Mouse (Mus musculus) heart, embryonic 16.5 days (tissue): ENCODE measurements at regions not wholly inside any gene's neighbourhood (a gene's known extent, or its start where the extent isn't known, plus 50 kb on each side); places are given as distances from the start of the nearest gene placed in this dataset.

Source experiments
- ATAC-seq: fragments of 200-750 bp; cut with Nextera tagmentation; replicated peaks from 2 replicates; pipeline ENCODE4 v1.8.0; 2017; ENCODE audit warnings: moderate number of reproducible peaks; ENCODE audit not compliant: insufficient read depth, low FRiP score; ENCODE audit errors: extremely low read depth
- H3K27ac ChIP-seq: fragments of 300-500 bp; sonication (generic); 2 replicates; pipeline ENCODE4 v1.5.1; 2014; ENCODE audit warnings: mild to moderate bottlenecking, low read length, control low read depth, moderate library complexity
- H3K27me3 ChIP-seq: fragments of 300-500 bp; sonication (generic); 2 replicates; pipeline ENCODE4 v1.6.1; 2014; ENCODE audit warnings: low read length, mixed read lengths; ENCODE audit not compliant: control insufficient read depth, insufficient read depth
- H3K36me3 ChIP-seq: fragments of 300-500 bp; sonication (generic); 2 replicates; pipeline ENCODE4 v1.6.1; 2014; ENCODE audit not compliant: control insufficient read depth, insufficient read depth
- H3K4me1 ChIP-seq: fragments of 300-500 bp; sonication (generic); 2 replicates; pipeline ENCODE4 v1.6.1; 2014; ENCODE audit warnings: low read length, mixed read lengths; ENCODE audit not compliant: control insufficient read depth, insufficient read depth
- H3K4me2 ChIP-seq: fragments of 300-500 bp; sonication (generic); 2 replicates; pipeline ENCODE4 v1.6.1; 2014; ENCODE audit warnings: low read depth, mild to moderate bottlenecking, control low read depth, low read length
- H3K4me3 ChIP-seq: fragments of 300-500 bp; sonication (generic); 2 replicates; pipeline ENCODE4 v1.5.1; 2014; ENCODE audit warnings: mild to moderate bottlenecking, control low read depth, low read length
- H3K9ac ChIP-seq: fragments of 300-500 bp; sonication (generic); 2 replicates; pipeline ENCODE4 v1.6.1; 2014; ENCODE audit warnings: low read length, control low read depth
- H3K9me3 ChIP-seq: fragments of 300-500 bp; sonication (generic); replicated peaks from 2 replicates; pipeline ENCODE4 v1.6.1; 2016; ENCODE audit warnings: low read length; ENCODE audit not compliant: control insufficient read depth
- WGBS: fragments of 180-500 bp; shearing (Covaris S2); extraction: QIAGEN DNeasy Blood & Tissue Kit; methylation state at CpG from one replicate; pipeline ENCODE4 v1.1.7; 2014; 5-methylcytosine and 5-hydroxymethylcytosine counted together

- Histone ChIP-seq H3K27ac (no peak overlapping the region), H3K27me3 (no peaks in the 10 kb centered on the region), H3K9me3 (no peaks in the 10 kb centered on the region; the same call in 1 of the 2 replicates), H3K4me2 (no peak overlapping the region), H3K9ac (no peak overlapping the region), H3K4me3 (no peak overlapping the region), H3K36me3 (no peaks in the 10 kb centered on the region), H3K4me1 (0 out of 2 replicates have a peak, but pooled peaks cover 5% of the 10 kb centered on the region)
- no peak for ATAC-seq
- WGBS, result 62% methylated on average over 4 of the region's 4 CpGs
Observed at GRCm38 (mm10) chr5:107035376-107035775, 71.3 kb downstream of the Cdc7 start.

DNA sequence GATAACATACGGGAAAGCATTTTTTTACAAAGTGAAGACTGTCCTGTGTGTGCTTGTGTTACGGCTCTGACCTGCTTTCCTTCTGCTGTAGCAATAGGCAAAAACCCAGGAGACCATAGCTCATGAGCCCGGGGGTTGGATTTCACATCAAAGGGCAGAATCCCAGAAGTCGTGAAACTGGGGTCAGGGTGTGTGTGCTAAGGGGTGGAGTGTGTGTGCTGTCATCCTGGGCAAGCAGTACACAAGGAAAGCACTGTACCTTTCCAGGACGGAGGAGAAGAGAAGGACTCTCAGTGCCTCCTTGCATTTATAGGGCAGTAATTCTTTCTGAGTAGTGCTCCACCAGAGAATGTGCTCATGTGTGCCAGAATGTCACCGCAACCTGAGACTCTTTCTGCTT is 71.7 kb downstream of the Cdc7 start:
- no peak for ATAC-seq

GRCm38 (mm10) chr5:107036475-107036874 is 72.4 kb downstream of the Cdc7 start:
- Histone ChIP-seq H3K4me1 (0 out of 2 replicates have a peak, but pooled peaks cover 5% of the 10 kb centered on the region), H3K4me2 (no peak overlapping the region), H3K27me3 (no peaks in the 10 kb centered on the region), H3K9me3 (no peaks in the 10 kb centered on the region; the same call in 1 of the 2 replicates), H3K9ac (no peak overlapping the region), H3K4me3 (no peak overlapping the region), H3K27ac (no peak overlapping the region), H3K36me3 (no peaks in the 10 kb centered on the region)
- WGBS, result 75% methylated on average over 6 of the region's 6 CpGs
- no peak for ATAC-seq

More for the DNA sequence above, 71.7 kb downstream of the Cdc7 start:
- no peaks in the 10 kb centered on the region for H3K27me3 ChIP-seq
- H3K9ac ChIP-seq, result no peak overlapping the region
- no peaks in the 10 kb centered on the region for H3K36me3 ChIP-seq
- 0 out of 2 replicates have a peak, but pooled peaks cover 5% of the 10 kb centered on the region for H3K4me1 ChIP-seq
- H3K4me3 ChIP-seq, result no peak overlapping the region
- WGBS, result 62% methylated on average over 6 of the region's 6 CpGs
- no peak overlapping the region for H3K4me2 ChIP-seq
- no peaks in the 10 kb centered on the region; the same call in 1 of the 2 replicates for H3K9me3 ChIP-seq
- H3K27ac ChIP-seq, result no peak overlapping the region

DNA sequence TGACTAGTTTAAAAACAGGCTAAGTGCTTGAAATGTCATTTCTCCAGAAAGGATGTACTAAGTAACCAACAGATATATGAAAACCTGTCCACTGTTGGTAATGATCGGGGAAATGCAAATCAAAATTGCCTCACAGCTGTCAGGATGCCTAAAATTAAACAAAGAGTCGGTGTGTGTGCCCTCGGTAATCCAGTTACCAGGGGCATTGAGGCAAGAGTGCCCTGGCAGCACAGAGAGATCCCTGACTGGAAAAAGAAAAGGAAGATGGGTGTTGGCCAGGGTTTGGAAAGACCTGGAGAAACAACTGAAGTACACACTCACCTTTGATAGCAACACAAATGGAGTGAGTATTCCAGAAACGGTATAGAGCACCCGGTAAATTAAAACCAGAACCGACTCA is 73.0 kb downstream of the Cdc7 start:
- H3K27me3 ChIP-seq, result no peaks in the 10 kb centered on the region
- 79% methylated on average over 6 of the region's 6 CpGs for WGBS
- ATAC-seq, result no peak

GRCm38 (mm10) chr5:107039340-107039739 is 75.2 kb downstream of the Cdc7 start:
- 95% methylated on average over 8 of the region's 8 CpGs for WGBS
- Histone ChIP-seq H3K27ac (no peak overlapping the region), H3K9ac (no peak overlapping the region), H3K36me3 (no peaks in the 10 kb centered on the region), H3K4me2 (no peak overlapping the region), H3K4me1 (0 out of 2 replicates have a peak, but pooled peaks cover 5% of the 10 kb centered on the region), H3K9me3 (no peaks in the 10 kb centered on the region; the same call in 1 of the 2 replicates), H3K4me3 (no peak overlapping the region), H3K27me3 (no peaks in the 10 kb centered on the region)
- ATAC-seq, result no peak

More for the DNA sequence above, 73.0 kb downstream of the Cdc7 start:
- H3K9ac ChIP-seq, result no peak overlapping the region
- H3K4me1 ChIP-seq, result 0 out of 2 replicates have a peak, but pooled peaks cover 5% of the 10 kb centered on the region
- no peak overlapping the region for H3K27ac ChIP-seq
- H3K4me3 ChIP-seq, result no peak overlapping the region
- no peaks in the 10 kb centered on the region for H3K36me3 ChIP-seq
- H3K9me3 ChIP-seq, result no peaks in the 10 kb centered on the region; the same call in 1 of the 2 replicates
- H3K4me2 ChIP-seq, result no peak overlapping the region

- Histone ChIP-seq H3K27me3 (no peaks in the 10 kb centered on the region), H3K27ac (no peak overlapping the region), H3K4me2 (no peak overlapping the region), H3K9ac (no peak overlapping the region), H3K9me3 (no peaks in the 10 kb centered on the region; the same call in 1 of the 2 replicates), H3K4me1 (0 out of 2 replicates have a peak, but pooled peaks cover 5% of the 10 kb centered on the region), H3K36me3 (no peaks in the 10 kb centered on the region), H3K4me3 (no peak overlapping the region)
- 87% methylated on average over 6 of the region's 6 CpGs for WGBS
- ATAC-seq, result no peak
Observed at GRCm38 (mm10) chr5:107039956-107040355, 75.8 kb downstream of the Cdc7 start.

- Histone ChIP-seq H3K4me2 (no peak overlapping the region), H3K27me3 (no peaks in the 10 kb centered on the region), H3K36me3 (no peaks in the 10 kb centered on the region), H3K4me1 (0 out of 2 replicates have a peak, but pooled peaks cover under 1% of the 10 kb centered on the region), H3K27ac (no peak overlapping the region), H3K4me3 (no peak overlapping the region), H3K9ac (no peak overlapping the region), H3K9me3 (no peaks in the 10 kb centered on the region; the same call in 1 of the 2 replicates)
- 80% methylated on average over 10 of the region's 10 CpGs for WGBS
- ATAC-seq, result no peak
Observed at GRCm38 (mm10) chr5:107040489-107040888, 76.4 kb downstream of the Cdc7 start.

- H3K36me3 ChIP-seq, result no peaks in the 10 kb centered on the region
- peaks cover 27% of the 10 kb centered on the region for H3K4me1 ChIP-seq
- no peak overlapping the region for H3K27ac ChIP-seq
- no peak overlapping the region for H3K4me2 ChIP-seq
- H3K9me3 ChIP-seq, result no peaks in the 10 kb centered on the region
- no peak for ATAC-seq
- H3K27me3 ChIP-seq, result no peaks in the 10 kb centered on the region
- H3K4me3 ChIP-seq, result no peak overlapping the region
- WGBS, result 59% methylated on average over 10 of the region's 10 CpGs
- no peak overlapping the region for H3K9ac ChIP-seq
Observed at GRCm38 (mm10) chr5:107045163-107045562, 81.0 kb downstream of the Cdc7 start.

DNA sequence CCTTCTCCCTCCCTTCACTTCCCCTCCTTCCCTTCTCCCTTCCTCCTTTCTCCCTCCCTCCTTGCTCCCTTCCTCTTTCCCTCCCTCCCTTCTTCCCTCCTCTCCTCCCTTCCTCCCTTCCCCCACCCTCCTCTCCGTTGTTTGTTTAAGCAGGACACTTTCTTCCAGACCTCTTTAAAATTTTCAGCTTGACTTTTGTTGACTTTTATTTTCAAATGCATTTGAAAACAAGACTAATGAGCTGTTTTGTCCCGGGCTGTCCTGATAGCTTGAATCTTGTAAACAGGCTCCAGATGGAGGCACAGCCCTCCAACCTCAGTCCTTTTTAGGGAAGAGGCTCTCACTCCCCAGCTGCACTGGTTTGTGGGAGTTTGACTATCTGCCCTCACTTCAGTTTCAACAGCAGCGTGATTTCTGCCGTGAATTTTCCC is 82.4 kb downstream of the Cdc7 start:
- no peak for ATAC-seq
- no peaks in the 10 kb centered on the region for H3K27me3 ChIP-seq
- no peak overlapping the region for H3K4me3 ChIP-seq
- 10% methylated on average over 4 of the region's 4 CpGs for WGBS
- no peaks in the 10 kb centered on the region for H3K9me3 ChIP-seq
- peaks cover 31% of the 10 kb centered on the region for H3K4me1 ChIP-seq
- no peaks in the 10 kb centered on the region for H3K36me3 ChIP-seq
- H3K9ac ChIP-seq, result no peak overlapping the region
- 0 out of 2 replicates have a peak overlapping the region, but pooled peaks have one; percentile 4 for H3K4me2 ChIP-seq
- H3K27ac ChIP-seq, result peak overlapping the region; percentile 72
